Comparison of ENCODE assay signal across 23 mouse cellular contexts in the genomic region with DNA sequence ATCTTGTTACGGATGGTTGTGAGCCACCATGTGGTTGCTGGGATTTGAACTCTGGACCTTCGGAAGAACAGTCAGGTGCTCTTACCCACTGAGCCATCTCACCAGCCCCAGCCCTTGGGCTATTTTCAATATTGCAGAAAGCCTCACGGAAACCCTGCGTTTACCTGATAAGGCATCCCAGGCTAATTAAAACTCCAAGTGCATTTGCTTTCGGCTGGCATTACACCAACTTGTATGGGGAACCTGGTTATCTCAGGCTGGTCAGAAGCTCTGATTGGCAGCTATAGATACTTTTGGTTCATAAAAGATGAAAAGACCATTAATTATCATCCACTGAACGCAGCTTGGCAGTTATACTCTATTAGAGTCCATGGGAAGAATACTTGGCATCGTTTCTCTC. TPM values are rescaled to one million over a fixed set of nuclear protein-coding genes. Genes with fewer than 3 reads are reported as not detected.
DNase-seq lines count a peak whose midpoint lies in the region; ATAC-seq and TF ChIP-seq lines count a peak whose summit lies in the region.
"Had no signal": no experiment of that assay in that cellular context is flagged by ENCODE, and none has a peak within 500 bp of the region (broad histone marks: within the 10 kb centered on the region; RNA-seq: fewer than 3 reads in every experiment).

No protein-coding gene starts in this region.

- no peak for TF ChIP-seq CTCF in heart, postnatal 0 days (IDR thresholded peaks at IDR 0.05; ENCODE audit: low read depth)

- H3K4me1 ChIP-seq in heart, postnatal 0 days (ENCODE audit: control insufficient read depth, insufficient read depth), result peaks cover 65% of the 10 kb centered on the region
- H3K4me1 ChIP-seq in heart, embryonic 11.5 days (ENCODE audit: control insufficient read depth, insufficient read depth, low read length), result peaks cover 61% of the 10 kb centered on the region
- peaks cover 83% of the 10 kb centered on the region for H3K4me1 ChIP-seq in liver, embryonic 15.5 days (replicated peaks)
- peaks cover 45% of the 10 kb centered on the region for H3K4me1 ChIP-seq in midbrain, embryonic 10.5 days

- no peaks in the 10 kb centered on the region for H3K9me3 ChIP-seq in heart, postnatal 0 days (replicated peaks; ENCODE audit: control insufficient read depth, low read length)
- no peaks in the 10 kb centered on the region for H3K9me3 ChIP-seq in heart, embryonic 11.5 days (replicated peaks; ENCODE audit: control insufficient read depth, low read length)
- no peaks in the 10 kb centered on the region for H3K9me3 ChIP-seq in liver, embryonic 15.5 days (replicated peaks)
- H3K9me3 ChIP-seq in midbrain, embryonic 10.5 days (replicated peaks), result no peaks in the 10 kb centered on the region
- H3K9me3 ChIP-seq: embryonic facial prominence, embryonic 15.5 days; forebrain, embryonic 10.5 days; midbrain, embryonic 15.5 days had no signal

- H3K27me3 ChIP-seq in heart, postnatal 0 days (ENCODE audit: control insufficient read depth, insufficient read depth, low read length), result no peaks in the 10 kb centered on the region
- no peaks in the 10 kb centered on the region for H3K27me3 ChIP-seq in heart, embryonic 11.5 days (ENCODE audit: control insufficient read depth, insufficient read depth, low read length)
- H3K27me3 ChIP-seq in liver, embryonic 15.5 days, result peaks cover 17% of the 10 kb centered on the region
- H3K27me3 ChIP-seq in midbrain, embryonic 10.5 days (ENCODE audit: low read depth, poor library complexity, severe bottlenecking), result no peaks in the 10 kb centered on the region
- H3K27me3 ChIP-seq: embryonic facial prominence, embryonic 15.5 days had no signal

- H3K27ac ChIP-seq in heart, postnatal 0 days (ENCODE audit: low read depth), result peak overlapping the region; percentile 68
- H3K27ac ChIP-seq in heart, embryonic 11.5 days (ENCODE audit: low read depth, low read length), result no peak overlapping the region
- H3K27ac ChIP-seq in liver, embryonic 15.5 days (replicated peaks), result peak overlapping the region; percentile 64; the same call in 1 of the 2 replicates
- H3K27ac ChIP-seq in midbrain, embryonic 10.5 days (replicated peaks), result no peak overlapping the region
- H3K27ac ChIP-seq: embryonic facial prominence, embryonic 15.5 days; forebrain, embryonic 10.5 days; kidney, postnatal 0 days; layer of hippocampus, adult 2 months; midbrain, embryonic 15.5 days had no signal

- H3K9ac ChIP-seq in heart, postnatal 0 days (replicated peaks; ENCODE audit: low read depth, low read length), result no peak overlapping the region
- no peak overlapping the region for H3K9ac ChIP-seq in heart, embryonic 11.5 days (ENCODE audit: low read depth, low read length)
- no peak overlapping the region for H3K9ac ChIP-seq in liver, embryonic 15.5 days
- H3K9ac ChIP-seq: embryonic facial prominence, embryonic 15.5 days; forebrain, postnatal 0 days; midbrain, embryonic 15.5 days had no signal

- peaks cover under 1% of the 10 kb centered on the region for H3K36me3 ChIP-seq in heart, postnatal 0 days (replicated peaks; ENCODE audit: control insufficient read depth, insufficient read depth, low read length)
- H3K36me3 ChIP-seq in heart, embryonic 11.5 days (ENCODE audit: control insufficient read depth, insufficient read depth, low read length), result no peaks in the 10 kb centered on the region; the same call in 1 of the 2 replicates
- peaks cover 2% of the 10 kb centered on the region for H3K36me3 ChIP-seq in liver, embryonic 15.5 days (replicated peaks)
- peaks cover 5% of the 10 kb centered on the region; the same call in 1 of the 2 replicates for H3K36me3 ChIP-seq in midbrain, embryonic 10.5 days
- H3K36me3 ChIP-seq: embryonic facial prominence, embryonic 15.5 days; midbrain, embryonic 15.5 days had no signal

- 51% methylated on average over 6 of the region's 7 CpGs for WGBS in heart, postnatal 0 days
- 70% methylated on average over 6 of the region's 7 CpGs for WGBS in heart, embryonic 11.5 days (ENCODE audit: insufficient replicate concordance)
- WGBS in liver, embryonic 15.5 days (ENCODE audit: insufficient replicate concordance), result 19% methylated on average over 6 of the region's 7 CpGs
- 94% methylated on average over 6 of the region's 7 CpGs for WGBS in midbrain, embryonic 10.5 days

- no peak for DNase-seq in heart, postnatal 0 days (ENCODE audit: low spot score)
- no peak for DNase-seq in adrenal gland, adult 18-20 months (ENCODE audit: low spot score in 2 of 2)
- no peak for DNase-seq in midbrain, embryonic 10.5 days (ENCODE audit: low spot score)
- no peak for DNase-seq in frontal cortex, postnatal 25 days (ENCODE audit: low spot score in 2 of 2)
- DNase-seq: adrenal gland, postnatal 14 days; cerebellum, adult 18-20 months; forebrain, postnatal 0 days; kidney, adult 18-20 months; thymus, adult 2 months had no signal

- TF ChIP-seq EP300 in heart, postnatal 0 days (IDR thresholded peaks at IDR 0.05; ENCODE audit: low read depth), result no peak

- no peak overlapping the region for H3K4me2 ChIP-seq in heart, postnatal 0 days (ENCODE audit: low read depth, low read length)
- H3K4me2 ChIP-seq in heart, embryonic 11.5 days, result no peak overlapping the region
- H3K4me2 ChIP-seq in liver, embryonic 15.5 days, result peak overlapping the region; percentile 29
- H3K4me2 ChIP-seq: embryonic facial prominence, embryonic 15.5 days; midbrain, embryonic 15.5 days had no signal

- no peak overlapping the region for H3K4me3 ChIP-seq in heart, postnatal 0 days (ENCODE audit: low read depth, low read length)
- H3K4me3 ChIP-seq in heart, embryonic 11.5 days (ENCODE audit: low read depth, low read length), result no peak overlapping the region
- no peak overlapping the region for H3K4me3 ChIP-seq in liver, embryonic 15.5 days (replicated peaks)
- H3K4me3 ChIP-seq in midbrain, embryonic 10.5 days, result no peak overlapping the region
- H3K4me3 ChIP-seq: embryonic facial prominence, embryonic 15.5 days; forebrain, embryonic 10.5 days; layer of hippocampus, adult 2 months; midbrain, embryonic 15.5 days had no signal

- no peak for ATAC-seq in heart, postnatal 0 days (ENCODE audit: insufficient read depth, low read depth)
- no peak for ATAC-seq in heart, embryonic 11.5 days (replicated peaks; ENCODE audit: insufficient number of reproducible peaks, low FRiP score, low TSS enrichment)
- ATAC-seq in erythroid progenitor cell, adult 5-6 weeks (replicated peaks; ENCODE audit: low FRiP score, poor library complexity, severe bottlenecking), result 0 out of 2 replicates have a peak, but pooled peaks have one; percentile 15
- ATAC-seq in liver, embryonic 15.5 days (ENCODE audit: insufficient read depth), result peak; percentile 29
- ATAC-seq: activated CD4-positive, CD25-positive, alpha-beta regulatory T cell, adult 4 months; forebrain, postnatal 0 days; lung, postnatal 0 days; midbrain, embryonic 15.5 days had no signal

RNA-seq across cellular contexts. Expression of a gene that starts 4.2 kb away (rescaled TPM):
- 83.3 and 85.4 TPM in 2 replicates for total RNA-seq in heart, postnatal 0 days (2014; rRNA removed; ENCODE audit: low replicate concordance)
- polyA plus RNA-seq in heart, postnatal 0 days (2015; fragmentation: Nextera tagmentation; extraction: Ambion mirVana), result 44.3 and 47.5 TPM in 2 replicates
- 66.4 and 82.7 TPM in 2 replicates for polyA plus RNA-seq in heart, embryonic 11.5 days (2014; fragmentation: Nextera tagmentation; extraction: Ambion mirVana)
- 2.2 and 5.0 TPM in 2 replicates for total RNA-seq in erythroid progenitor cell, adult 5-6 weeks (2015; ENCODE audit: low replicate concordance)
- 0.15 and 0.39 TPM in 2 replicates for total RNA-seq in erythroid progenitor cell, adult 5-6 weeks (2017; ENCODE audit: low replicate concordance)
- polyA plus RNA-seq in liver, embryonic 15.5 days (2015; fragmentation: Nextera tagmentation; extraction: Ambion mirVana), result 15.9 and 19.1 TPM in 2 replicates
- 10 to 100 TPM; 27.1 to 31.7 TPM for total RNA-seq in adrenal gland, adult 18-20 months (2021)
- 26.1 and 26.4 TPM in 2 replicates for polyA plus RNA-seq in midbrain, embryonic 10.5 days (2016; fragmentation: Nextera tagmentation; extraction: Ambion mirVana)

RNA-seq across cellular contexts. Expression of a gene that starts 22.4 kb away (rescaled TPM):
- 5.4 and 7.9 TPM in 2 replicates for total RNA-seq in heart, postnatal 0 days (2014; rRNA removed; ENCODE audit: low replicate concordance)
- polyA plus RNA-seq in heart, postnatal 0 days (2015; fragmentation: Nextera tagmentation; extraction: Ambion mirVana), result 4.5 and 5.5 TPM in 2 replicates
- 10.2 and 11.6 TPM in 2 replicates for polyA plus RNA-seq in heart, embryonic 11.5 days (2014; fragmentation: Nextera tagmentation; extraction: Ambion mirVana)
- 4.2 and 6.5 TPM in 2 replicates for total RNA-seq in erythroid progenitor cell, adult 5-6 weeks (2015; ENCODE audit: low replicate concordance)
- 0.30 and 0.77 TPM in 2 replicates for total RNA-seq in erythroid progenitor cell, adult 5-6 weeks (2017; ENCODE audit: low replicate concordance)
- polyA plus RNA-seq in liver, embryonic 15.5 days (2015; fragmentation: Nextera tagmentation; extraction: Ambion mirVana), result 6.0 and 6.6 TPM in 2 replicates
- 10 to 100 TPM; 12.4 to 16.9 TPM for total RNA-seq in adrenal gland, adult 18-20 months (2021)
- 24.3 and 25.5 TPM in 2 replicates for polyA plus RNA-seq in midbrain, embryonic 10.5 days (2016; fragmentation: Nextera tagmentation; extraction: Ambion mirVana)
- polyA plus RNA-seq: activated CD4-positive, CD25-positive, alpha-beta regulatory T cell, adult 4 months had no signal

RNA-seq across cellular contexts. Expression of a gene that starts 51.9 kb away (rescaled TPM):
- not detected in 2 replicates for total RNA-seq in heart, postnatal 0 days (2014; rRNA removed; ENCODE audit: low replicate concordance)
- 0.10 TPM in 1 of 2 replicates, not detected in the other for polyA plus RNA-seq in heart, postnatal 0 days (2015; fragmentation: Nextera tagmentation; extraction: Ambion mirVana)
- polyA plus RNA-seq in heart, embryonic 11.5 days (2014; fragmentation: Nextera tagmentation; extraction: Ambion mirVana), result 0.41 and 0.53 TPM in 2 replicates
- 0.72 TPM in 1 of 2 replicates, not detected in the other for total RNA-seq in erythroid progenitor cell, adult 5-6 weeks (2015; ENCODE audit: low replicate concordance)
- 3.9 TPM in 1 of 2 replicates, not detected in the other for total RNA-seq in erythroid progenitor cell, adult 5-6 weeks (2017; ENCODE audit: low replicate concordance)
- polyA plus RNA-seq in liver, embryonic 15.5 days (2015; fragmentation: Nextera tagmentation; extraction: Ambion mirVana), result 0.86 and 1.0 TPM in 2 replicates
- not detected for total RNA-seq in adrenal gland, adult 18-20 months (2021)
- 0.32 and 0.47 TPM in 2 replicates for polyA plus RNA-seq in midbrain, embryonic 10.5 days (2016; fragmentation: Nextera tagmentation; extraction: Ambion mirVana)
- total RNA-seq: adrenal gland, postnatal 14 days; gastrocnemius, adult 18-20 months; heart, adult 8-10 months; neutrophil, adult 5-6 weeks had no signal
- polyA plus RNA-seq: activated CD4-positive, CD25-positive, alpha-beta regulatory T cell, adult 4 months; urinary bladder, adult 2 months had no signal

Comparison
In these comparisons a context has a peak if more than half of its experiments do, and no peak if none do; other contexts are left out.
1. H3K27ac ChIP-seq: peak in heart, postnatal 0 days (single experiment) and liver, embryonic 15.5 days (single experiment); none in heart, embryonic 11.5 days (single experiment) and midbrain, embryonic 10.5 days (single experiment).
2. ATAC-seq: peak in erythroid progenitor cell, adult 5-6 weeks (single experiment) and liver, embryonic 15.5 days (single experiment); none in heart, postnatal 0 days (single experiment) and heart, embryonic 11.5 days (single experiment).